Mouse (Mus musculus) thymus, adult 2 months (tissue): Measurements from ENCODE around the gene 1700010I14Rik. TPM values are rescaled to one million over a fixed set of nuclear protein-coding genes. Genes with fewer than 3 reads are reported as not detected.
A peak's percentile ranks its signal among the peaks of the same experiment; 100 is the strongest.

Experiments used
- DNase-seq: peaks from one replicate; pipeline ENCODE4 v3.0.0; 2021
- H3K27ac ChIP-seq: fragments of 200-500 bp; 2 replicates; pipeline ENCODE4 v1.5.1; 2012; ENCODE audit warnings: low read length, control low read depth; ENCODE audit not compliant: control insufficient read depth, insufficient read depth
- H3K27me3 ChIP-seq: fragments of 200-500 bp; 2 replicates; pipeline ENCODE4 v1.6.1; 2012; ENCODE audit warnings: mild to moderate bottlenecking, low read length, moderate library complexity, mixed read lengths; ENCODE audit not compliant: control insufficient read depth, insufficient read depth
- H3K36me3 ChIP-seq: fragments of 200-500 bp; 2 replicates; pipeline ENCODE4 v1.6.1; 2012; ENCODE audit warnings: mild to moderate bottlenecking, low read length, moderate library complexity; ENCODE audit not compliant: control insufficient read depth, insufficient read depth
- H3K4me1 ChIP-seq: fragments of 200-500 bp; replicated peaks from 2 replicates; pipeline ENCODE4 v1.6.1; 2012; ENCODE audit warnings: low read length; ENCODE audit not compliant: control insufficient read depth, insufficient read depth
- H3K4me3 ChIP-seq: fragments of 200-500 bp; 2 replicates; pipeline ENCODE4 v1.5.1; 2012; ENCODE audit warnings: mild to moderate bottlenecking, low read length, control low read depth, moderate library complexity; ENCODE audit not compliant: control insufficient read depth, insufficient read depth
- CTCF ChIP-seq: fragments of 200-500 bp; IDR thresholded peaks from 2 replicates; pipeline ENCODE4 v1.5.1; 2012; ENCODE audit warnings: mild to moderate bottlenecking, control low read depth, low read length, moderate library complexity, borderline replicate concordance; ENCODE audit not compliant: control insufficient read depth, poor library complexity, insufficient read depth; ENCODE audit errors: extremely low read depth
- POLR2A ChIP-seq: fragments of 200-500 bp; IDR thresholded peaks from 2 replicates; pipeline ENCODE4 v1.6.1; 2012; ENCODE audit warnings: mild to moderate bottlenecking, low read length, control low read depth, moderate library complexity; ENCODE audit not compliant: control insufficient read depth, poor library complexity, insufficient read depth; ENCODE audit errors: extremely low read depth
- WGBS: fragments of 180-500 bp; shearing (Covaris S2); methylation state at CpG from one replicate; pipeline ENCODE4 v1.1.7; 2018; 5-methylcytosine and 5-hydroxymethylcytosine counted together
- polyA plus RNA-seq: library from polyadenylated mRNA; depleted of rRNA; stranded (reverse); fragments of >200 nt; gene quantifications from 2 replicates; pipeline ENCODE4 v1.2.3, GENCODE M21; 2012; rRNA removed

Gene 1700010I14Rik
- 2.2 and 2.4 TPM in 2 replicates for polyA plus RNA-seq

GRCm38 (mm10) chr17:8988119-8988807 lies at the start of gene 1700010I14Rik:
Gene 1700010I14Rik (plus strand): TSS chr17:8988333.
- Histone ChIP-seq H3K4me3 (peak within 1 kb of the TSS; percentile 49), H3K27me3 (no peaks in the 10 kb centered on the region), H3K4me1 (peaks cover 5% of the 10 kb centered on the region), H3K27ac (peak within 1 kb of the TSS; percentile 61), H3K36me3 (peaks cover 7% of the 10 kb centered on the region; the same call in 1 of the 2 replicates)
- TF ChIP-seq CTCF (peak; percentile 89), POLR2A (peak; percentile 69)
- peak; percentile 91 for DNase-seq
- WGBS, result under 1% methylated on average over 13 of the region's 13 CpGs

- Histone ChIP-seq H3K27ac (no peak overlapping the region), H3K4me3 (no peak overlapping the region), H3K36me3 (no peaks in the 10 kb centered on the region), H3K4me1 (no peaks in the 10 kb centered on the region; the same call in 1 of the 2 replicates), H3K27me3 (no peaks in the 10 kb centered on the region)
- 88% methylated on average over 5 of the region's 5 CpGs for WGBS
- TF ChIP-seq POLR2A, result no peak
- no peak for TF ChIP-seq CTCF
- no peak for DNase-seq
These were observed 36.5 kb upstream of the 1700010I14Rik start for GRCm38 (mm10) chr17:8951588-8951987.

GRCm38 (mm10) chr17:8952951-8953350 lies 35.2 kb upstream of the 1700010I14Rik start:
- no peaks in the 10 kb centered on the region for H3K36me3 ChIP-seq
- no peak overlapping the region for H3K4me3 ChIP-seq
- no peaks in the 10 kb centered on the region; the same call in 1 of the 2 replicates for H3K4me1 ChIP-seq
- no peak for DNase-seq
- WGBS, result 97% methylated on average over 8 of the region's 8 CpGs
- no peak overlapping the region for H3K27ac ChIP-seq
- no peak for TF ChIP-seq POLR2A
- TF ChIP-seq CTCF, result no peak
- H3K27me3 ChIP-seq, result no peaks in the 10 kb centered on the region

GRCm38 (mm10) chr17:8958125-8958524 lies 30.0 kb upstream of the 1700010I14Rik start:
- Histone ChIP-seq H3K36me3 (no peaks in the 10 kb centered on the region), H3K27me3 (no peaks in the 10 kb centered on the region), H3K4me1 (no peaks in the 10 kb centered on the region; the same call in 1 of the 2 replicates), H3K4me3 (no peak overlapping the region), H3K27ac (no peak overlapping the region)
- DNase-seq, result no peak
- 95% methylated on average over 6 of the region's 6 CpGs for WGBS
- TF ChIP-seq POLR2A, result no peak
- TF ChIP-seq CTCF, result no peak

- TF ChIP-seq CTCF (no peak), POLR2A (no peak)
- WGBS, result 95% methylated on average over 4 of the region's 4 CpGs
- Histone ChIP-seq H3K27me3 (no peaks in the 10 kb centered on the region), H3K4me3 (no peak overlapping the region), H3K4me1 (no peaks in the 10 kb centered on the region), H3K27ac (no peak overlapping the region), H3K36me3 (no peaks in the 10 kb centered on the region)
- DNase-seq, result no peak
These were observed 27.7 kb upstream of the 1700010I14Rik start for GRCm38 (mm10) chr17:8960386-8960785.

GRCm38 (mm10) chr17:8961097-8961496 lies 27.0 kb upstream of the 1700010I14Rik start:
- no peak for TF ChIP-seq CTCF
- DNase-seq, result no peak
- Histone ChIP-seq H3K27ac (no peak overlapping the region), H3K4me3 (no peak overlapping the region), H3K4me1 (no peaks in the 10 kb centered on the region), H3K27me3 (no peaks in the 10 kb centered on the region), H3K36me3 (no peaks in the 10 kb centered on the region)
- WGBS, result 94% methylated on average over 5 of the region's 5 CpGs

- Histone ChIP-seq H3K4me3 (no peak overlapping the region), H3K4me1 (no peaks in the 10 kb centered on the region), H3K36me3 (no peaks in the 10 kb centered on the region), H3K27ac (no peak overlapping the region), H3K27me3 (no peaks in the 10 kb centered on the region)
- DNase-seq, result no peak
- WGBS, result 94% methylated on average over 14 of the region's 14 CpGs
- TF ChIP-seq CTCF, result no peak
- no peak for TF ChIP-seq POLR2A
These were observed 26.5 kb upstream of the 1700010I14Rik start for GRCm38 (mm10) chr17:8961644-8962043.

- H3K4me3 ChIP-seq, result no peak overlapping the region
- TF ChIP-seq POLR2A (no peak), CTCF (no peak)
- 94% methylated on average over 6 of the region's 6 CpGs for WGBS
- no peaks in the 10 kb centered on the region for H3K27me3 ChIP-seq
- DNase-seq, result no peak
- H3K27ac ChIP-seq, result no peak overlapping the region
- H3K36me3 ChIP-seq, result no peaks in the 10 kb centered on the region
- H3K4me1 ChIP-seq, result no peaks in the 10 kb centered on the region
These were observed 23.0 kb upstream of the 1700010I14Rik start for GRCm38 (mm10) chr17:8965177-8965576.
